Mouse (Mus musculus) midbrain, embryonic 13.5 days (tissue): ENCODE measurements around the gene Per2. TPM values are rescaled to one million over a fixed set of nuclear protein-coding genes. Genes with fewer than 3 reads are reported as not detected.
"Not testable (repeated sequence)": the region's sequence is repeated elsewhere in the genome, so short reads cannot be mapped to it uniquely, and the experiment has no call there.

ENCODE experiments used
- ATAC-seq: fragments of 200-750 bp; cut with Nextera tagmentation; 2 replicates; pipeline ENCODE4 v1.8.0; 2017; ENCODE audit warnings: mild to moderate bottlenecking, moderate TSS enrichment, moderate library complexity
- H3K27ac ChIP-seq: fragments of 300-500 bp; sonication (generic); 2 replicates; pipeline ENCODE4 v1.5.1; 2015; ENCODE audit warnings: inconsistent platforms, mild to moderate bottlenecking, moderate library complexity
- H3K27me3 ChIP-seq: fragments of 300-500 bp; sonication (generic); 2 replicates; pipeline ENCODE4 v1.6.1; 2015; ENCODE audit warnings: mild to moderate bottlenecking, inconsistent platforms
- H3K36me3 ChIP-seq: fragments of 300-500 bp; sonication (generic); 2 replicates; pipeline ENCODE4 v1.6.1; 2015; ENCODE audit warnings: mild to moderate bottlenecking, inconsistent platforms
- H3K4me1 ChIP-seq: fragments of 300-500 bp; sonication (generic); replicated peaks from 2 replicates; pipeline ENCODE4 v1.6.1; 2015; ENCODE audit warnings: inconsistent platforms
- H3K4me2 ChIP-seq: fragments of 300-500 bp; sonication (generic); replicated peaks from 2 replicates; pipeline ENCODE4 v1.6.1; 2015; ENCODE audit warnings: moderate library complexity, mild to moderate bottlenecking, inconsistent platforms
- H3K4me3 ChIP-seq: fragments of 300-500 bp; sonication (generic); replicated peaks from 2 replicates; pipeline ENCODE4 v1.5.1; 2015; ENCODE audit warnings: mild to moderate bottlenecking, inconsistent platforms
- H3K9ac ChIP-seq: fragments of 300-500 bp; sonication (generic); replicated peaks from 2 replicates; pipeline ENCODE4 v1.6.1; 2015; ENCODE audit warnings: mild to moderate bottlenecking, inconsistent platforms
- H3K9me3 ChIP-seq: fragments of 300-500 bp; sonication (generic); 2 replicates; pipeline ENCODE4 v1.6.1; 2016; ENCODE audit warnings: mild to moderate bottlenecking, inconsistent platforms
- WGBS: fragments of 180-500 bp; shearing (Covaris S2); methylation state at CpG from one replicate; pipeline ENCODE4 v1.1.7; 2015; 5-methylcytosine and 5-hydroxymethylcytosine counted together
- polyA plus RNA-seq: library from polyadenylated mRNA; unstranded; fragments of >200 nt; fragmentation: Nextera tagmentation; extraction: Ambion mirVana; gene quantifications from 2 replicates; pipeline ENCODE4 v1.2.1, GENCODE M21; 2015

The Per2 gene
- polyA plus RNA-seq, 1 experiment from 2014 or later: 4.7 TPM

DNA sequence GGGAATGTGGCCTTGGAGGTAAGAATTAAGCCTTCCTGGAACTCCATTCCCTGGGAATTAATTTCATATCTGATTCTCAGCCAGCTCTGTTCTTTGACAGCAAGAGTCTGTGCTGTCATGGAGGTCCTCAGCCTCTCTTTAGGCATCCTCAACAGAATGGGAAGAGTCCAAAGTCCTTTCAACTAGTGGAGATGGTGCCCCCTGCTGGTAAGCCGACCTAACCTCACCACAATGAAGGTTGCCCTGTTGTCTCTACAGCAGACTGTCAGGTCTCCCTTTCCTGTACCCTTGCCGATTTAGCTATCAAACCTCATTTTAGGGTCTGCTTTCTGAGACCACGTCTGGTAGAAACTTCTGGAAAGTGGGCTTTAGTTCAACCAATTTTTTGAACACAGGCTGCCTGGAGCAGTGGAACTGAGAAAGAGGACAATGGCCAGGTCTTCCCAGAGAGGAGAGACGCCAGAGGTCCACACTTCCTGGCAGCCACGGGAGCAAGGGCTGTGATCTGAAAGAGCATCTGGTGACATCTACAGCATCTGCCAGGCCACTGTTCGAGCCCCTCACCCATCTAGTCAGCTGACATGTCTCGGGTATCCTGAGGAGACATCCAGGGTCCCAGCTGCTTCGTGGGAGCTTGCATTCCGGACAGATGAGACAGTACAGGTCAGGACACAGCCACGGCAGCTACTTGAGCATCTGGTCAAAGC is 24.3 kb upstream of the Per2 start:
- Histone ChIP-seq H3K36me3 (no peaks in the 10 kb centered on the region), H3K9me3 (no peaks in the 10 kb centered on the region), H3K27me3 (peaks cover 2% of the 10 kb centered on the region; the same call in 1 of the 2 replicates), H3K9ac (no peak overlapping the region), H3K4me2 (no peak overlapping the region), H3K4me3 (no peak overlapping the region), H3K4me1 (no peaks in the 10 kb centered on the region), H3K27ac (no peak overlapping the region)
- ATAC-seq: peak; percentile 77; the same call in 1 of the 2 replicates
- 53% methylated on average over 10 of the region's 10 CpGs for WGBS

DNA sequence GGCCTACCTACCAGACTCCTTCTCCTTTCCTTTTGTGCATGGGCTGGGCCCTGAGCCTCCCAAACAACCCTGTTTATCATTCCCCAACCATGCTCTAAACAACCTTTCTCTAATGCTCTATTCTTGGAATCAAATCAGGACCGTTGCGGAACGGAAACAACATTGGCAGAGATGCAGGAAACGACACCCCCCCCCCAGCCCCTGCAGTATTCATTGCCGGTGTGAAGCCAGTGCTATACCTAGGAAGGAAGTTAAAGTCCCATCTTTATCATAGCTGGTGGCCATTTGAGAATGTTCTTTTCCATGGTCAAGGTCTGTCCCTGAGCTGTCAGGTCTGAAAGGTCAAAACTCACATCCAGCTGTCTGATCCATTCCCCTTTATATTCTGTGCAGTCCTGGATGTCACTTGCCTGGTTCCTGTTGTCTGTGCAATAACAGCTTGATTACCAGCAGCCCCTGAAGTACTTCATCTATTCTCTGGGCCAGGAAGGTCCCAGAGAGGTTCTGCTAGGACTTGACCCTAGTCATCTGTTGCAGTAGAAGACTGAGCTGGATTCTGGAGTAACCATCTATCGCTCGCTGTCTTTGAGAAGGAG is 23.6 kb upstream of the Per2 start:
- Histone ChIP-seq H3K36me3 (no peaks in the 10 kb centered on the region), H3K27me3 (peaks cover under 1% of the 10 kb centered on the region; the same call in 1 of the 2 replicates), H3K4me2 (no peak overlapping the region), H3K4me3 (no peak overlapping the region), H3K27ac (no peak overlapping the region), H3K9ac (no peak overlapping the region), H3K4me1 (no peaks in the 10 kb centered on the region), H3K9me3 (no peaks in the 10 kb centered on the region)
- ATAC-seq: no peak
- 86% methylated on average over 7 of the region's 7 CpGs for WGBS

DNA sequence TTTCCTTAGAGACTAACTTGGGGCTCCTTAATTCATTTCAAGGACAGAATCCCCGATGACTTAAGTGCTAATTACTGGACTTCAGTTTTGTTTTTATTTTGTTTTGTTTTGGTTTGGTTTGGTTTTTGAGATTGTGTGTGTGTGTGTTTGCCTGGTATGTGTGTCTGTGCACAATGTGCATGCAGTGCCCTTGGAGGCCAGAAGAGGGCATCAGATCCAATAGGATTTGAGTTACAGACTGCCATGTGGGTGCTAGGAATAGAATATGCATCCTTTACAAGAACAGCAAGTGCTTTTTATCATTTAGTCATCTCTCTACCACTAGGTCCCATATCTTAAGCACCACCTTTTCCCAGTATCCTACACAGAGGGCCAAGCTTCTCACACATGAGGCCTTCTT is 19.8 kb upstream of the Per2 start:
- Histone ChIP-seq H3K4me3 (no peak overlapping the region), H3K9me3 (no peaks in the 10 kb centered on the region), H3K9ac (no peak overlapping the region), H3K27me3 (no peaks in the 10 kb centered on the region), H3K36me3 (no peaks in the 10 kb centered on the region), H3K4me2 (no peak overlapping the region), H3K4me1 (no peaks in the 10 kb centered on the region), H3K27ac (no peak overlapping the region)
- no peak for ATAC-seq
- WGBS: 97% methylated on average over 1 of the region's 1 CpGs

DNA sequence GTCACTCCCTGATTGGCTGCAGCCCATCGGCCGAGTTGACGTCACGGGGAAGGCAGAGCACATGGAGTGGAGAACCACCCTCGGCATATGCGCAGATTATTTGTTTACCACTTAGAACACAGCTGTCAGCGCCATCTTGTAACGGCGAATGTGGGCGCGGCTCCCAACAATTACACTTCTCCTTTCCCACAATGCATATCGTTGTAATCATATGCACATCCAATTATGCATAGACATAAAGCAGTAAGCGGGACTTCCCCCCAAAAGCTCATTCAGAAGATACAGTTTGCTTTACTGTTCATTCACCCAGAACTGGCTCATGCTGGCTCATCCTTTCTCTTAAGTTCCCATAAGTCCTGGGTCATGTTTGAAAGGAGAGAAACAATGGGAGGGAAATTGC is 19.0 kb upstream of the Per2 start:
- 96% methylated on average over 11 of the region's 13 CpGs for WGBS
- H3K4me3 ChIP-seq, H3K4me1 ChIP-seq, H3K9me3 ChIP-seq, H3K9ac ChIP-seq, ATAC-seq, H3K27ac ChIP-seq, H3K27me3 ChIP-seq, H3K36me3 ChIP-seq, H3K4me2 ChIP-seq: not testable (repeated sequence)

DNA sequence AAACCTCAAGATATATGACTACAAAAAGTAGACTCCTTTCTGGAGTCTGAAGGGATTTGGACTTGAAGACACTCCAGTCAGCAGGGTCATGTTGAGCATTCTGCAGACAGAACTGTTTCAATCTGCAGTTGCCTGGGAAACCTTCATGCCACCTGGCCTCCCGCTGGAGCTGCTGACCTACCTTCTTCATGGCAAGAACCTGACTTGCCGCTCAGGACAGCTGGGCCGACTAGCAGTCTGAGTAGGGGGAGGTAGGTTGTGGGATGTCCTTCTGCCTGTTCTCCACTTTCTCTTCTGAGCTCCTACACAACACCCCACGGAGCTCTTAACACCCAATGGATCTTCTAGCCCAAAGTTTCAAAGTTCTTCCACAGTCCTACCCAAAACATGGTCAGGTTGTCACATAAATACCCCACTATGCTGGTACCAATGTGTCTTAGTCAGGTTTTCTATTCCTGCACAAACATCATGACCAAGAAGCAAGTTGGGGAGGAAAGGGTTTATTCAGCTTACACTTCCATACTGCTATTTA is 10.8 kb upstream of the Per2 start:
- Histone ChIP-seq H3K36me3 (no peaks in the 10 kb centered on the region), H3K4me3 (no peak overlapping the region), H3K27ac (no peak overlapping the region), H3K9ac (no peak overlapping the region), H3K4me1 (0 out of 2 replicates have a peak, but pooled peaks cover 1% of the 10 kb centered on the region), H3K4me2 (no peak overlapping the region), H3K27me3 (no peaks in the 10 kb centered on the region), H3K9me3 (no peaks in the 10 kb centered on the region)
- no peak for ATAC-seq
- WGBS: 79% methylated on average over 4 of the region's 4 CpGs

- no peak overlapping the region for H3K9ac ChIP-seq
- no peaks in the 10 kb centered on the region for H3K27me3 ChIP-seq
- H3K4me2 ChIP-seq: no peak overlapping the region
- no peak overlapping the region for H3K27ac ChIP-seq
- H3K36me3 ChIP-seq: no peaks in the 10 kb centered on the region
- no peak for ATAC-seq
- no peaks in the 10 kb centered on the region for H3K9me3 ChIP-seq
- WGBS: 90% methylated on average over 6 of the region's 6 CpGs
- no peak overlapping the region for H3K4me3 ChIP-seq
- 0 out of 2 replicates have a peak, but pooled peaks cover 3% of the 10 kb centered on the region for H3K4me1 ChIP-seq
Measured at GRCm38 (mm10) chr1:91466186-91466585, 7.1 kb upstream of the Per2 start.

DNA sequence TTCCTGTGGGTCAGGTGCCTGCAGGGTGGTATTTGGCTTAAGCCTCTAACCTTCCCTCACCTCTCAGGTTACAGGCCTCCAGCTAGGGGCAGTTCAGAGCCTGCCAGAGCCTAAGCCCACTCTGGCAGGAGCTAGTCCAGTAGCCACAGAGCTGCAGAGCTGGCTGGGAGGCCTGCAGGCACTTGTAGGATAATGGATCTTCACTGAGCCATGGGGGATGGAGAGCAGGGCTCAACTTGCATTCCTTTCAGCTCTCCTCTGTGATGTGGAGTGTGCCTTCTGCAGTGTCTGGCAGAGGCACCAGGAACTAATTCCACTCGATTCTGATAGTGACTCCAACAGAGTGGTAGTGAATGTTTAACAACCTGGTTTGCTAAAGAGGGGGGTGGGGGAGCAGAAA is 6.1 kb upstream of the Per2 start:
- Histone ChIP-seq H3K9me3 (no peaks in the 10 kb centered on the region), H3K4me1 (peaks cover 4% of the 10 kb centered on the region), H3K4me3 (no peak overlapping the region), H3K4me2 (no peak overlapping the region), H3K27ac (no peak overlapping the region), H3K36me3 (no peaks in the 10 kb centered on the region), H3K9ac (no peak overlapping the region), H3K27me3 (no peaks in the 10 kb centered on the region)
- ATAC-seq: no peak
- 10% methylated on average over 1 of the region's 1 CpGs for WGBS

DNA sequence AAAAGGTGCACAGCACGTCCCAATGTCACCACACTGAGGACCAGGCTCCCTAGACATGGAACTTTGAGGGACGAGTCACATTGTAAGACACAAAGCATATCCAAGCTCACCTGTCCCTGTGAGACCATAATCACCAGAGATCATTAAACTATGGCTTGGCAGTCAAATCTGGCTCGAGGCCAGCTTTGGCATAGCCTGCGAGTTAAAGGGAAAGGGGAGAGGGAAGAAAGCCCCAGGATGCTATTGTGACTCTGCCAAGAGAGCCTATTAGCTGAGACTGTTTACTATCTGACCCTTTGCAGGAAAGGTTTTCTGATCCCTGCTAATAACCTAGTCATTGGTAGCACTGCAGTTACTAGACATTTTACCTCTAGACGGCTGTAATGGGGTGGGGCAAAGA is 5.3 kb upstream of the Per2 start:
- H3K4me3 ChIP-seq: no peak overlapping the region
- ATAC-seq: no peak

DNA sequence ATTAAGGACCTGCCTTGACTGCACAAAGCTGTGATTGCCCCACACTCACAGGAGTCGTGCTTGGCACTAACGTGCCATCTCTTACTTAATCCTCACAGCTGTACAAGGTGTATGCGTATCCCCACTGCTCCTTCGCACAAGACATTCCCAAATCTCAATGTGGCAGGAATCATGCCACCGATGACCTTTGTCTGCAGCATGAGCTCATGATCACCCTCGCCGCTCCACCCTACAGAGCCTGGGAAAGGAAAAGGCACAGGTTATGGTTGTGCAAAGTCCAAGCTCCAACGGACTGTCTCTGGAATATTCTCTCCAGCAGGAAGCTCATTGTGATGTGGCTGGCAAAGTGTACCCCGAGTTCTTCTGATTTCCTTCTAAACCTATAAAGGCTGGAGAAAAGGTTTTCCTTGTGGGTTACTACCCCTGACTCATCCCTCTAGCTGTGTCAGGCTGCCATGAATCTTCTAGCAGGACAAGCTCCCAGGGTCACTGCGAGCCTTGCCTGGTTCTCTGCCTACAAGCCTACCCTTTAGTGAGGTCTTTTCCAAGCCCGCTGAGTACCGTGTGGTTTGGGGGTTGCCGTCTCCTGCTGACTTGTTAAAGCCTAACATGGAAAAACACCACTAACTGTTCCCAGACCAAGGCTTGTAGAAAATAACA is 4.3 kb upstream of the Per2 start:
- H3K9ac ChIP-seq: no peak overlapping the region

More for the DNA sequence above, 5.3 kb upstream of the Per2 start:
- Histone ChIP-seq H3K9ac (no peak overlapping the region), H3K36me3 (no peaks in the 10 kb centered on the region), H3K4me1 (peaks cover 11% of the 10 kb centered on the region), H3K27ac (no peak overlapping the region), H3K9me3 (no peaks in the 10 kb centered on the region), H3K27me3 (no peaks in the 10 kb centered on the region), H3K4me2 (no peak overlapping the region)
- WGBS: 64% methylated on average over 5 of the region's 5 CpGs

DNA sequence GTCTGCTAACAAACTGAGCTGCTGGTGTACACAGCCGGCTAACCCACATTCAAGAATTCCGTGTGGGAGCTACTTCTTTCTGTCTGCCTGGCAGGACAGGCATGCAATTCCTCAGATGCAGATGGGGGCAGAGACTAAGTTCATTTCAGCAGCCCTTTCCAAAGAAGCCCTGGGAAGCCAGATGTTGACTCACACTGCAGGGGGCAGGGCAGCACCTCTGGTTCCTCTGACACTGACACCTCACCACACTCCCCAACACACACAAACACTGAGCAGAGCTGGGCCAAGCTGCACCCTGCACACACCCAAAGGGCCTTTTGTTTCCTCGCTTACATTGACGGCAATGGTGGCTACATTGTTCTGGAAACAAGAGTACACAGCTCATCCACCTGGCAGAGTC is 1.4 kb upstream of the Per2 start:
- peaks cover 13% of the 10 kb centered on the region for H3K27me3 ChIP-seq
- no peak overlapping the region for H3K27ac ChIP-seq
- 43% methylated on average over 4 of the region's 4 CpGs for WGBS
- no peak overlapping the region for H3K4me3 ChIP-seq
- H3K9ac ChIP-seq: no peak overlapping the region
- no peaks in the 10 kb centered on the region for H3K9me3 ChIP-seq
- ATAC-seq: no peak
- peak overlapping the region; percentile 67; the same call in 1 of the 2 replicates for H3K4me2 ChIP-seq
- peaks cover 44% of the 10 kb centered on the region for H3K4me1 ChIP-seq
- H3K36me3 ChIP-seq: no peaks in the 10 kb centered on the region

More for the DNA sequence above, 4.3 kb upstream of the Per2 start:
- Histone ChIP-seq H3K4me3 (no peak overlapping the region), H3K4me1 (peaks cover 15% of the 10 kb centered on the region), H3K27me3 (no peaks in the 10 kb centered on the region), H3K36me3 (no peaks in the 10 kb centered on the region), H3K4me2 (no peak overlapping the region), H3K9me3 (no peaks in the 10 kb centered on the region), H3K27ac (no peak overlapping the region)
- 89% methylated on average over 13 of the region's 13 CpGs for WGBS
- ATAC-seq: no peak

DNA sequence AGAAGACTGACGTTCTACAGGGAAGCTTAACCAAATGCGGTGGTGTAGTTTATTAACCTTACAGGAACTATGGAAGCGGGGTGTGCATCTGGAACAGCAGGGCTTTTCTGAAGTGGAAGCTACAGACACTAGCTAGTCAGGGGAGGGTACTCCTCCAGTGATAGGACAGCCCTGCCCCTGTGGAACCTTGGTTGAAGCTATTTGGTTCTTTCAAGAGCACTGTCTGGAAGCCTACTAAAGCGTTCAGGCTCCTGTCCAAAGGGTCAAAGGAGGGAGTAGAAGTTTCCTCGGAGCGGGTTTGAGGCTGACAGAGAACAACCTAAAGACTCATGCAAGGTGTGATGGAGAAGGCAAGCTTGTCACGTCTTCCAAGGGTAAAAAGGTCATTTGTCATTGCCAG is 945 bp upstream of the Per2 start:
- Histone ChIP-seq H3K36me3 (no peaks in the 10 kb centered on the region), H3K27me3 (peaks cover 13% of the 10 kb centered on the region), H3K4me3 (peak overlapping the region; percentile 60), H3K4me2 (peak overlapping the region; percentile 67), H3K4me1 (peaks cover 49% of the 10 kb centered on the region), H3K9me3 (no peaks in the 10 kb centered on the region), H3K27ac (peak overlapping the region; percentile 65; the same call in 1 of the 2 replicates), H3K9ac (peak overlapping the region; percentile 62; the same call in 1 of the 2 replicates)
- WGBS: 52% methylated on average over 7 of the region's 7 CpGs
- ATAC-seq: no peak

DNA sequence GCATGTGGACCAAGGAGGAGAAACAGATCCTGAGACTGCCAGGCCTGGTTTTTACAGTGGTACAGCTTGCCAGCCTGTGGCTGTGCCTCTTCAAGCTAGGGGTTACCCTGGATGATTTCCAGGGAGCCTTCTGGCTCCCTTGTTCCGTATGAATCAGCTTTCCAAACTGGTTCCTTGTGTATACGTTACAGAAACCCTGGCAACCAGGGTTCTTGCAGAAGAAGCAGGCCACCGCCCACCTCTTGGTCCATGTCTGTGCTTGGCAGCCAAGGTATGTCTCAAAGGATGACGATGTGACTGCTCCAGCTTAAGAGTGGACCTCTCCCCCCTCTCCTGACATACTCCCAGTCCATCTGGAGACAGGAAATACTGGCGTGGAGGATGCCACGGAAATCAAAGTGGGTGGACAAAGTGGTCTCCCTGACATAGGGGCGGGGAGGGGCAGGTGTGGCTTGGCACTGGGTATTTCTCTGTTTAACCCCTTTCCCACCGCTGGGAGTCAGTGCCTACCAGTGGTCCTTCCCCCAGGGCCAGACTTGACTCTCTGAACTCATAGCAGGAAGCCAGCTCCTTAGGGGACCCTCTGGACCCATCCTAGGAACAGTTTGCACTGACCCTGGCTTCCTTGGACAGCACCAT is 782 bp downstream of the Per2 start:
- Histone ChIP-seq H3K4me1 (peaks cover 48% of the 10 kb centered on the region), H3K9me3 (no peaks in the 10 kb centered on the region), H3K4me3 (peak overlapping the region; percentile 60), H3K27me3 (peaks cover 13% of the 10 kb centered on the region), H3K27ac (peak overlapping the region; percentile 64), H3K9ac (peak overlapping the region; percentile 72), H3K4me2 (peak overlapping the region; percentile 81), H3K36me3 (no peaks in the 10 kb centered on the region)
- peak; percentile 9 for ATAC-seq
- 15% methylated on average over 8 of the region's 8 CpGs for WGBS
